Mouse (Mus musculus) embryonic facial prominence, embryonic 13.5 days (tissue): Measurements from ENCODE around the gene Ubald2. TPM values are rescaled to one million over a fixed set of nuclear protein-coding genes. Genes with fewer than 3 reads are reported as not detected.
"Not testable (repeated sequence)": the region's sequence is repeated elsewhere in the genome, so short reads cannot be mapped to it uniquely, and the experiment has no call there.

ENCODE experiments used
- ATAC-seq: fragments of 200-750 bp; cut with Nextera tagmentation; 2 replicates; pipeline ENCODE4 v1.8.0; 2017; ENCODE audit warnings: low read depth; ENCODE audit not compliant: insufficient number of reproducible peaks, insufficient read depth, low FRiP score, low TSS enrichment
- H3K27ac ChIP-seq: fragments of 300-500 bp; sonication (generic); 2 replicates; pipeline ENCODE4 v1.5.1; 2015; ENCODE audit warnings: moderate library complexity, mild to moderate bottlenecking, inconsistent platforms
- H3K27me3 ChIP-seq: fragments of 300-500 bp; sonication (generic); 2 replicates; pipeline ENCODE4 v1.6.1; 2015; ENCODE audit warnings: mild to moderate bottlenecking, inconsistent platforms
- H3K36me3 ChIP-seq: fragments of 300-500 bp; sonication (generic); 2 replicates; pipeline ENCODE4 v1.6.1; 2015; ENCODE audit warnings: mild to moderate bottlenecking, inconsistent platforms
- H3K4me1 ChIP-seq: fragments of 300-500 bp; sonication (generic); 2 replicates; pipeline ENCODE4 v1.6.1; 2015; ENCODE audit warnings: inconsistent platforms
- H3K4me2 ChIP-seq: fragments of 300-500 bp; sonication (generic); 2 replicates; pipeline ENCODE4 v1.6.1; 2015; ENCODE audit warnings: moderate library complexity, mild to moderate bottlenecking, inconsistent platforms
- H3K4me3 ChIP-seq: fragments of 300-500 bp; sonication (generic); 2 replicates; pipeline ENCODE4 v1.5.1; 2015; ENCODE audit warnings: mild to moderate bottlenecking, inconsistent platforms
- H3K9ac ChIP-seq: fragments of 300-500 bp; sonication (generic); 2 replicates; pipeline ENCODE4 v1.6.1; 2015; ENCODE audit warnings: mild to moderate bottlenecking, inconsistent platforms
- H3K9me3 ChIP-seq: fragments of 300-500 bp; sonication (generic); 2 replicates; pipeline ENCODE4 v1.6.1; 2016; ENCODE audit warnings: inconsistent platforms
- WGBS: fragments of 180-500 bp; shearing (Covaris S2); methylation state at CpG from one replicate; pipeline ENCODE4 v1.1.7; 2015; ENCODE audit warnings: mixed read lengths; 5-methylcytosine and 5-hydroxymethylcytosine counted together
- polyA plus RNA-seq: library from polyadenylated mRNA; unstranded; fragments of >200 nt; fragmentation: Nextera tagmentation; extraction: Ambion mirVana; gene quantifications from 2 replicates; pipeline ENCODE4 v1.2.1, GENCODE M21; 2015

The Ubald2 gene
- polyA plus RNA-seq, 1 experiment from 2014 or later, result 35.2 TPM

DNA sequence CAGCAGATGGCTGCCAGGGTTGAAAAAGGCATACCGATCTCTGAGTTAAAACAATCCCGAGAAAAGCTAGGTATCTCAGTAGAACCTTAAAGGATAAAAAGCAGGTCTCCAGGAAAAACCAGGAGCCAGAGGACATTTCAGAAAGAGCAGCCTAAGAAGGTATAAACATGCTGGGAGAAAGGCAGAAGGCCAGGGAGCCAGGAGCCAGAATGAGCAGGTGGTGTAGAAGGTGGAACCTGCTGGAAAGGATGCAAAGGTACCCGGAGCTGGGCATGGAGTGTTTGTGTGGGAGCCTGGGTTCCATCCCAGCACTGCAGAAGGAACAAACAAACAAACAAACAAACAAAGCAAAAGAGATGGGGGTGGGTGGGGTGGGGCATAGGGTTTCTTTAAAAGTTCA, 15.4 kb downstream of the Ubald2 start:
- Histone ChIP-seq H3K4me2 (no peak overlapping the region), H3K9ac (no peak overlapping the region), H3K4me3 (no peak overlapping the region), H3K9me3 (no peaks in the 10 kb centered on the region), H3K36me3 (no peaks in the 10 kb centered on the region), H3K27ac (no peak overlapping the region), H3K4me1 (peaks cover 9% of the 10 kb centered on the region), H3K27me3 (peaks cover 25% of the 10 kb centered on the region)
- WGBS, result 95% methylated on average over 3 of the region's 3 CpGs
- no peak for ATAC-seq

DNA sequence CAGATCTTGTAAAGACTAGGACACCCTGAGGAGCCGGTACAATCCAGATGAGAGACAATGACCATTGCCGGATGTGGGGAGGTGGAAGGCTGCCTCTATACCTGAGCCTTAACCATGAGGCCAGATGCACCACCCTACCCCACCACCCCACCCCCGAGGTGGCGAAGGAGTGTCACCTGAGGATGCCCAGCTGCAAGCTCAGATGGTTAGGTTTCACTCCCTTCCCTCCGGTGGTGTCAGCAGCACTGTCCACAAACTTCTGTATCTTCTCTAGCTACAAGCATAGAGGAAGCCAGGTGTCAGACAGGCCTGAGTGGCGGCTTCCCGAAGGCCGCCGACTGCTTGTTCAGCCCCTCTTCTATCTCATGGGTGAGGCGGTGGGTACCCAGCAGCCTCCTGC, 20.0 kb downstream of the Ubald2 start:
- ATAC-seq, result no peak
- Histone ChIP-seq H3K4me1 (no peaks in the 10 kb centered on the region), H3K9ac (no peak overlapping the region), H3K4me2 (no peak overlapping the region), H3K9me3 (no peaks in the 10 kb centered on the region), H3K27me3 (no peaks in the 10 kb centered on the region; the same call in 1 of the 2 replicates), H3K36me3 (no peaks in the 10 kb centered on the region), H3K27ac (no peak overlapping the region), H3K4me3 (no peak overlapping the region)
- WGBS, result 96% methylated on average over 10 of the region's 10 CpGs

- ATAC-seq, result no peak
- WGBS, result 81% methylated on average over 8 of the region's 8 CpGs
Observed at GRCm38 (mm10) chr11:116456234-116456633, 22.3 kb downstream of the Ubald2 start.

DNA sequence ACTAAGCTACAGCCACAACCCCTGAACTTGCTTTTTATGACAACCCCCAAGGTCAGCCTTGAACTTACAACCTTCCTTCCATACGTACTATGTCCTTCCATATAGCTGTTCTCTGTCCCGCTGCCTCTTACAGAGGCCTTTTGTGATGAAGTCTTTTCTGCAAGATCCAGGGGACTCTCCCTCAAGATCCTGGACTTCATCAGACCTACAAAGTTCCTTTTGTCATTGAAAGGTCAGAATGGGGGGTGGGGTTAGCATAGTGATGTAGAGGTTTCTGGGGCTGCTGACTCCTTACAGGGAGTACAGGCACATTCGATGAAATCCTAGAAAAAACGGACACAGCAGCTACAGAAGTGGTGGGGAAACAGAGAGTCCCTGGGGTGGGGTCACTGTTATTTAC, 25.9 kb downstream of the Ubald2 start:
- H3K9me3 ChIP-seq, result no peaks in the 10 kb centered on the region
- H3K4me1 ChIP-seq, result no peaks in the 10 kb centered on the region
- no peak overlapping the region for H3K27ac ChIP-seq
- H3K4me3 ChIP-seq, result no peak overlapping the region
- no peak overlapping the region for H3K4me2 ChIP-seq
- no peak for ATAC-seq
- no peaks in the 10 kb centered on the region; the same call in 1 of the 2 replicates for H3K27me3 ChIP-seq
- H3K9ac ChIP-seq, result no peak overlapping the region
- no peaks in the 10 kb centered on the region for H3K36me3 ChIP-seq
- 46% methylated on average over 4 of the region's 4 CpGs for WGBS

More at GRCm38 (mm10) chr11:116456234-116456633, 22.3 kb downstream of the Ubald2 start:
- H3K27ac ChIP-seq, result no peak overlapping the region
- H3K4me1 ChIP-seq, result no peaks in the 10 kb centered on the region
- H3K27me3 ChIP-seq, result no peaks in the 10 kb centered on the region; the same call in 1 of the 2 replicates
- no peak overlapping the region for H3K4me3 ChIP-seq
- H3K9me3 ChIP-seq, result no peaks in the 10 kb centered on the region
- H3K4me2 ChIP-seq, result no peak overlapping the region
- no peaks in the 10 kb centered on the region for H3K36me3 ChIP-seq
- H3K9ac ChIP-seq, result no peak overlapping the region

DNA sequence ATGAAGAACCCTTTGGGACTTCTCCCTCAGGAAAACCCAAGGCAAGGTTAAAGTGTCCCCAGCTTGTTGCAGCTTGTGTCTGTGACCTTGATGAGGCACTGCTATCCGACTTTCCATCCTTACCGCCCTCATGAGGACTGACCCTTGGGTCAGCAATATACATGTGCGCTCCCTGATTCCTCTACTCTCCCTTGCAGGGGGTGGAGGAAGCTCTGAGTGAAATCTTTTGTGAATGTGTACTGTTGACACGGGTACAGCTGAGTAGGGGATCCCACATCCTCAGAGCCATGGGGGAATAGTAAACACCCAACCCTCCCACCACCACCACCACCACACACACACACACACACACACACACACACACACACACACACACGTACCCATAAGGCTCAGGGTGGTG, 29.4 kb downstream of the Ubald2 start:
- no peak for ATAC-seq
- H3K27me3 ChIP-seq, result no peaks in the 10 kb centered on the region
- H3K27ac ChIP-seq, result no peak overlapping the region
- no peak overlapping the region for H3K4me3 ChIP-seq
- no peak overlapping the region for H3K4me2 ChIP-seq
- no peaks in the 10 kb centered on the region for H3K36me3 ChIP-seq
- H3K9ac ChIP-seq, result no peak overlapping the region
- H3K4me1 ChIP-seq, result no peaks in the 10 kb centered on the region
- WGBS, result 61% methylated on average over 5 of the region's 5 CpGs
- H3K9me3 ChIP-seq, result no peaks in the 10 kb centered on the region

- no peaks in the 10 kb centered on the region for H3K36me3 ChIP-seq
- H3K27ac ChIP-seq, result no peak overlapping the region
- no peak overlapping the region for H3K4me3 ChIP-seq
- no peaks in the 10 kb centered on the region for H3K4me1 ChIP-seq
- no peak overlapping the region for H3K9ac ChIP-seq
- H3K9me3 ChIP-seq, result no peaks in the 10 kb centered on the region
- no peak overlapping the region for H3K4me2 ChIP-seq
- H3K27me3 ChIP-seq, result no peaks in the 10 kb centered on the region
- no peak for ATAC-seq
- 6% methylated on average over 2 of the region's 2 CpGs for WGBS
Observed at GRCm38 (mm10) chr11:116463833-116464232, 29.9 kb downstream of the Ubald2 start.

GRCm38 (mm10) chr11:116466141-116466540, 32.2 kb downstream of the Ubald2 start, which contains the start of gene Qrich2:
Gene Qrich2 (minus strand): TSS chr11:116466241.
- 71% methylated on average over 20 of the region's 20 CpGs for WGBS
- H3K9me3 ChIP-seq, result no peaks in the 10 kb centered on the region
- no peak for ATAC-seq

DNA sequence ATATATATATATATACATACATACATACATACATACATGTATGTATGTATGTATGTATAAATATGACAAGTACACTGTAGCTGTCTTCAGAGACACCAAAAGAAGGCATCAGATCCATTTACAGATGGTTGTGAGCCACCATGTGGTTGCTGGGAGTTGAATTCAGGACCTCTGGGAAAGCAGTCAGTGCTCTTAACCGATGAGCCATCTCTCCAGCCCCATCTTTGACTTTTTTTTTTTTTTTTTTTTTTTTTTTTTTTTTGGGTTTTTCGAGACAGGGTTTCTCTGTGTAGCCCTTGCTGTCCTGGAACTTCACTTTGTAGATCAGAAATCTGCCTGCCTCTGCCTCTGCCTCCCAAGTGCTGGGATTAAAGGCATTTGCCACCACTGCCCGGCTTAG, 34.4 kb downstream of the Ubald2 start:
- H3K27ac ChIP-seq, H3K4me1 ChIP-seq, ATAC-seq, H3K4me2 ChIP-seq, H3K4me3 ChIP-seq, H3K9ac ChIP-seq, H3K9me3 ChIP-seq, H3K27me3 ChIP-seq: not testable (repeated sequence)
- 83% methylated on average over 3 of the region's 3 CpGs for WGBS
- peaks cover 38% of the 10 kb centered on the region for H3K36me3 ChIP-seq

More at GRCm38 (mm10) chr11:116466141-116466540, 32.2 kb downstream of the Ubald2 start, which contains the start of gene Qrich2:
- Histone ChIP-seq H3K27ac (no peak within 1 kb of the TSS), H3K4me2 (no peak within 1 kb of the TSS), H3K4me1 (no peaks in the 10 kb centered on the region), H3K9ac (no peak within 1 kb of the TSS), H3K27me3 (no peaks in the 10 kb centered on the region), H3K4me3 (no peak within 1 kb of the TSS), H3K36me3 (peaks cover 16% of the 10 kb centered on the region)

DNA sequence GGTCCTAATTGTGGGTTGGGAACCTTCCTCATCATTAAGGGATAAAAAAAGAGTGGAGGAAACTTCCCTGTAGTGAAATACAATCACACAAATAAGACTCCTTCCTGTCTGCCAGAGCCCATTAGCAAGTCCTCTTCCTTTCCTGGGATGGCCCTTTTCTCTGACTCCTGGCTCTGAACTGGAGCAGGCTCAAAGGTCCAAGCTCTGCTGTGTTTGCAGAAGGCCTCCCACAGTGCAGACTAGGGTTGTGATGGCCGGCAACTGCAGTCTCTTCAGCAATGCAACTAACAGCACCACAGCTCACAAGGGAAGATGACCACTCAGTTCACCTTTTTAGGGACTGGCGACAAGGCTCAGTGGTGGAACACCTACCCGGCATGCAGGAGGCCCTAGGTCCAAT, 36.4 kb downstream of the Ubald2 start:
- 83% methylated on average over 3 of the region's 3 CpGs for WGBS
- H3K27me3 ChIP-seq, result no peaks in the 10 kb centered on the region
- no peak for ATAC-seq

GRCm38 (mm10) chr11:116470896-116471295, 37.0 kb downstream of the Ubald2 start:
- peaks cover 64% of the 10 kb centered on the region for H3K36me3 ChIP-seq
- no peak overlapping the region for H3K4me3 ChIP-seq
- ATAC-seq, result no peak
- no peaks in the 10 kb centered on the region for H3K4me1 ChIP-seq
- H3K9me3 ChIP-seq, result no peaks in the 10 kb centered on the region
- WGBS, result 87% methylated on average over 4 of the region's 4 CpGs
- H3K27ac ChIP-seq, result no peak overlapping the region
- H3K9ac ChIP-seq, result no peak overlapping the region
- no peaks in the 10 kb centered on the region for H3K27me3 ChIP-seq
- no peak overlapping the region for H3K4me2 ChIP-seq

More for the DNA sequence above, 36.4 kb downstream of the Ubald2 start:
- Histone ChIP-seq H3K4me2 (no peak overlapping the region), H3K4me1 (no peaks in the 10 kb centered on the region), H3K9me3 (no peaks in the 10 kb centered on the region), H3K36me3 (peaks cover 57% of the 10 kb centered on the region), H3K27ac (no peak overlapping the region), H3K9ac (no peak overlapping the region), H3K4me3 (no peak overlapping the region)

GRCm38 (mm10) chr11:116472275-116472674, 38.4 kb downstream of the Ubald2 start:
- no peaks in the 10 kb centered on the region for H3K4me1 ChIP-seq
- peaks cover 78% of the 10 kb centered on the region for H3K36me3 ChIP-seq
- no peaks in the 10 kb centered on the region for H3K9me3 ChIP-seq
- 80% methylated on average over 4 of the region's 4 CpGs for WGBS
- no peak overlapping the region for H3K4me3 ChIP-seq
- H3K27ac ChIP-seq, result no peak overlapping the region
- H3K4me2 ChIP-seq, result no peak overlapping the region
- peak overlapping the region; percentile 11; the same call in 1 of the 2 replicates for H3K9ac ChIP-seq
- H3K27me3 ChIP-seq, result no peaks in the 10 kb centered on the region
- ATAC-seq, result no peak

- ATAC-seq, result no peak
- Histone ChIP-seq H3K4me1 (no peaks in the 10 kb centered on the region), H3K4me3 (no peak overlapping the region), H3K9me3 (no peaks in the 10 kb centered on the region), H3K36me3 (peaks cover 100% of the 10 kb centered on the region), H3K9ac (no peak overlapping the region), H3K4me2 (no peak overlapping the region), H3K27ac (no peak overlapping the region), H3K27me3 (no peaks in the 10 kb centered on the region)
- 89% methylated on average over 10 of the region's 10 CpGs for WGBS
Observed at GRCm38 (mm10) chr11:116476041-116476440, 42.1 kb downstream of the Ubald2 start.
